Mouse (Mus musculus): ENCODE measurements at regions not wholly inside any gene's neighbourhood (a gene's known extent, or its start where the extent isn't known, plus 50 kb on each side); places are given as distances from the start of the nearest gene placed in this dataset.

DNA sequence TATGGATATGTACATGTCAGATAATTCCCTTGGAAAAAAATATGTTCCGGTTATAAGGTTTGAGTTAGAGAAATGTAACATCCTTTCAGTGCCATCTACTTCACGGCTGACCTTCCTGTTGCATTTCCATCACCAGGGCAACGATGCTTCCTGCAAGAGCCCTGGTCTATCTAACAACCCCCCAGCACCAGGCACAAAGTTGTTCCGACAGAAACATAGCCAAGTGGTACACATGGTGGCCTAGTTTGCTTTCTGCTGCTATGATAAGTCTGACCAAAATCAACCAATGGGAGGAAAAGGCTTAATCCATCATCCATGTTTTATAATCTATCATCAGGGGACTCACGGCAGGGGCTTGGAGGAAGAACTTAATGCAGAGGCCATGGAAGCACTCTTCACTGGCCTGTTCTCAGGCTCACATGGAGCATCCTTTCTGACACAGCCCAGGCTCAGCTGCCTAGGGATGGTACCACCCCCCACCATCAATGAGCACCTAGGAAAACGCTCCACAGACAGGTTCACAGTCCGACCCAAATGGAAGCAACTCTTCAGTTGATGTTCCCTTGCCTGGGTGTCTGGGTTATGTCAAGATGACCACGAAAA is 372.2 kb downstream of the Cbln4 start:
- no peak for DNase-seq

DNA sequence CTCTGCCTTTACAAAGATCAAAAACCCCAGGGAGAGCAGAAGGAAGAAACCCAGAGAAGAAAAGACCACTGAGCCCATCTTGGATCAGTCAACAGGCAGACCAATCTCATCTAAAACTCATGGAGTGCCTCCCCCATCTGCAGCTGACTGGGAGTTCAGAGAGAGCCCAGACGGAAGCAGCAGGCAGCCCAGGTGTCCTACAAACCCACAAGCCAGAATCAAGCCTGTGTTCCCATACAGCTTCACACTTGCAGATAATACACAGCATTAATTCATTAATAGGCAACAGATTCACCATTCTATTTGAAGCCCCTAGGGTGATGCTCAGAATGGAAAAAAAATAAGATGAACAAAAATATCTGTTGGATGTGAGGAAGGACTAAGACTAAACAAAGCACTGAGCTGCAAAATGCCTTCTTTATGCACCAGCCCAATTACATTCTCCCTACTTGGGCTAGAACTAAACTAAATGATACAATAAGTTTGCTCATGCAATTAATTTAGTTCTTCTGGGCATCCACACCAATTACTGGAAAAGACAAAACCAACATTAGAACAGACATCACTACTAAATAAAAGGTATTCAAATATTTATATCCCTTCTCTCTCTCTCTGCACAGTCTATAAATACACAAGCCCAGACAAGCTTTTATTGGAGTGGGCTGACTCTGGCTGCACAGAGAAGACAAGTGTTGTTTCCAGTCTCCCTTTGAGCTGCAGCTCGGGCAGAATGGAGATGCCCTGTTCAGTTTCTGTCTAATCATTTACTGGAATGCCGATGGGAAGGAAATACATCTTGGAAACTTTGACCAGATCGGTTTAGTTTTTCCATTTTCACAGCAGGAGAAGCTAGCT is 374.2 kb downstream of the Cbln4 start:
- DNase-seq, result no peak

DNA sequence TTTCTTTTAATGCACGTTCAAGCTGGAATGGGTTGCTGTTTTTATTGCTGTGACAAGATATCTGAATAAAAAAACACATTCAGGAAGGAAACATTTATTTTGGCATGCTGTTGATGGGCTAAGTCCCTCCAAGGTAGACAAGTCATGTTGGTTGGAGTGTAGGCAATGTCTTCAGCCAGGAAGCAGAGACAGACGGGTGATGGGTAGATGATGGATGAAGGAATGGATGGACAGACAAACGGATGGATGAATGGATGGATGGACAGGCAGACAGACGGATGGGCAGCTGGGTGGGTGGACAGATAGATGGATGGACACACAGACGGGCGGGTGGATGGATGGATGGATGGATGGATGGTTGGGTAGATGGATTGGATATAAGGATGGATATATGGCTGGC is 380.7 kb downstream of the Cbln4 start:
- no peak for DNase-seq

DNA sequence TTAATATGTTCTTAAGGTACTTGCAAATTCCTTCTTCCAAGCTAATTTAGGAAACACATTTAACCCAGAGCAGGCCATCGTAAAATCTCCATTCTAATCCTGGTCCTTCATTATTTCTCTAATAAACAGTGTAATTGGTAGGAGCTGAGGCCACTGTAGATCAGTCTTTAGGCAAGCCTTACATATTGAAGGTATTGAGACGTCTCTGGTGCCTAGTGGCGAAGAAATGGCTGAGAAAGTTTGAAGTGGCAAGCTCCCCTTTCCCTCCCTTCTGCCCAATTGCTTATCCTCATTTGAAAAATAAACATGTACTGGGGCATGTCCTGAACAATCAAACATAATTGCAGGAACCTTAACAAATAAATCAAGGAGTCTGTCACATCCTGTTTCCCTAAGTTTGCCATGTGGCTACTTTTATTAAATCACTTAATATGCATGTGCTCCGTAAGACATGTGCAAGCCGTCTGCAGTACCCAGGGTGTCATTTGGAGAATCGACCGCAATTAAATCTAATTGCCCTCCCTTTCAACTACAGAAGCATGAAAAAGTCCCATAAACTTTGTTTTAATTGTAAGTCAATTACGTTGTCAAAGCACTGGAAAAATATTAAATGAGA is 381.3 kb downstream of the Cbln4 start:
- no peak for DNase-seq

DNA sequence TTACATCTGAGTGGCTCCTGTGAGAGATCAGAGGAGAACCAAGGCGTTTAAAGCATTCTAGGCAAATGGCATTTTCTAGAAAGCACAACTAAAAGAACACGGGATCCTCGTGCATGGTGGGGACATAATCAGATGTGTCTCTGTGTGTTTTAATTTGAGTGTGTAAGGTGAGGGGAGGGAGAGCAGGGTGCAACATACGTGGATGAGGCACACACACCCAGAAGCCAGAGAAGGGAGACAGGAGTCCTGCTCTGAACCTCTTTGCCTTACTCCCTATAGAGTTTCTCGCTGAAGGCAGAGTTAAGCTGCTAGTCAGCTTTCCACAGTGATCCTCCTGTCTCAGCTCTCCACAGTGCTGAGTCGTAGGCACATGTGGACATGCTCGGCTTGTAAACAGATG is 386.1 kb downstream of the Cbln4 start:
- DNase-seq, result no peak

DNA sequence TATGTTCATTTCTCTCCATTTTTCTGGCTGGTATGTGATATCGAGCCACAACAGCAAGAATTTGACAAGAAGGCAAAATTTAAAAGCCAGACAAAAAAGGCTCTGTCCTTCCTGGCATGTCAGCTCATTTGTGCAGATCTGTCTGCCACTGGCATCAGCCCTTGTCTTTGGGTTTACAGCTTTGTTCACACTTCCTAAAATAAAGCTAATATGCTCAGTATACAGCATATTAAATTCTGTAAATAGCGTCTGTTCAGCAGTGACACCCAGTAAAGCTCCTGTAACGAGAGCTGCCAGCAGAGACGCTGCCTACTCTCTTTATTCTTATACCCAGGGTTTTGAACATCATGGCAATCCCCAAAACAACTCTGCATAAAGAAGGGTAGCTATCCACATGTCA is 401.5 kb downstream of the Cbln4 start:
- DNase-seq, result no peak

DNA sequence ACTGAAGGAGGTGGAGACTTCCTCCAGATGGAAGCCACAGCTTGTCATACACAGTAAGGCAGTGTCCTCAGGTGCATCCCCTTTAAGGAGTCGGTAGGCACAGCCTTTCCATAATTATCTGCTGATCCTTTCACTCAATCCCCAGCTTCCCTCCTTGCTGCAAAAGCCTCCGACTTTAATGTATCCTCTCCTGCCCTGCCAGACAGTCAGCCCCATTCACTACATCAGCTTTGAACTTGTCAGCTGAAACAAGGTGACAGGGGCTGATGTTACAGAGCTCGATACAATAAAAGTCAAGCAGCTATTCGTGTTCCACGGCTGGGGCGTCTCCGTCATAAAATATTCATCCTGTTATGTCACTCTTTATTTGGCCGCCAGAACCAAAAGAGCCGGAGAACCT is 402.8 kb downstream of the Cbln4 start:
- no peak for DNase-seq

DNA sequence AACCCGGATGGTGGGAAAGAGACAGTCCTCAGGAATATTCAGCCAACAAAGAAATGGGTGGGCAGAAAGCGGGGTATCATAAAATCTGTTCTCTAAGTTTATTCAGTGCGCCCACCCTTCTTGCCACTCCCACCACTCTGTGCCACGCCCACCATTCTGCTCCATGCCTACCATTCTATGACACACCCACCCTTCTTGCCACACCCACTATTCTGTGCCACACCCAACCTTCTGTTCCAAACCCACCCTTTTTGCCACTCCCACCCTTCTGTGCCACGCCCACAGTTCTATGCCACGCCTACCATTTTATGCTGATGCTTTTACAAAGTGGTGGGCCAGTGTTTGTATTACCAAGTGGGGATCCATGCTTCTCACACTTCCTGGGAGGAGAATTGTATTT is 404.3 kb downstream of the Cbln4 start:
- DNase-seq, result no peak

DNA sequence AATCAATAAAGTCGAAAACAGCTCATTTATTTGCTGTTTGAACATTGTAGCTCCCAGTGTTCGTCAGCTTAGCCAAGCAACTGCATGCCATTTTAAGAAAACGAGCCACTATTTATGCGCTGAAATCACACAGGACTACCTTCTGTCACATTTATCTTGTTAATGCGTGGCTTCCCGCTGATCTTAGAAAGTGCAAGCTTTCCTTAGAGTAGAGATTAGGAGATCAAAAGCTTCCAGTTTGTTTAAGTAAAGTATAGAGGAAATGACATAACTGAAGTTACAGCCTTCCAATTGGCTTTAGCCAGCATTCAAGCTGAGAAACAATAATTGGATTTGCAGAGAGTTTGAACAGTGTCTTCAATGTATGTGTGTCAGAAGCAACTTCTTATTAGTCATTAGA is 406.4 kb downstream of the Cbln4 start:
- no peak for DNase-seq

DNA sequence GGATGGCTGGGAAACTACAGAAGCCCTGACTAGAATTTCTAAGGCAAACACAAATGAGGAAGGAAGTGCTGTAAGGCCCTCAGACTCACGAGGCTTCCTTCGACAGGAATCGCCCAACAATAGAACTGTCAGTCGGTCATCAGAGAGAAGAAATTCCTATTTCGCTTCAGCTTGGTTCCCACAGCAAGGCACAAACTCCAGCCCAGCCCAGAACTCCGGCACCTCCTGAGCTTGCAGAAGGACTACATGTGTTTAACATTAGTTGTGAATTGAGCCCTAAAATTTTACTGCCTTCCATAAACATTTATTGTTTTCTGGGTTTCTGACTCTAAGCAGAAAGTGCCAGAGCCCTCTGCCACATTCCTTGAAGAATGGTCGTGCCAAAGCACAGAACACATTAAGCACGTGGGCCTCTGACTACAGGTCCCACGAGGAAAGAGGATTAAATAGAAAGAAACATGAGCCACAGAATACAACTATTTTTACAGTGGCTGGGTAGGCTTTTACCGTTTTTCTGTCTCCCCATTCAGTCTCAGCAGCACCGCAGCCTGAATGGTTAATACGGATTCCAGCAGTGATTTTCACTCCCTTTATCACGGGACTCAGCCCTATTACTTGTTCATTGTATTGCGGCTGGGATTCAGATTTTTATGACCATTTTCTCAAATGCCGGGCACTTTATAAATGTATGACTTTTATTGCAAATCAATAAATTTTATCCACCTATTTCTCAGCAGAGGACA is 409.7 kb downstream of the Cbln4 start:
- DNase-seq, result no peak

DNA sequence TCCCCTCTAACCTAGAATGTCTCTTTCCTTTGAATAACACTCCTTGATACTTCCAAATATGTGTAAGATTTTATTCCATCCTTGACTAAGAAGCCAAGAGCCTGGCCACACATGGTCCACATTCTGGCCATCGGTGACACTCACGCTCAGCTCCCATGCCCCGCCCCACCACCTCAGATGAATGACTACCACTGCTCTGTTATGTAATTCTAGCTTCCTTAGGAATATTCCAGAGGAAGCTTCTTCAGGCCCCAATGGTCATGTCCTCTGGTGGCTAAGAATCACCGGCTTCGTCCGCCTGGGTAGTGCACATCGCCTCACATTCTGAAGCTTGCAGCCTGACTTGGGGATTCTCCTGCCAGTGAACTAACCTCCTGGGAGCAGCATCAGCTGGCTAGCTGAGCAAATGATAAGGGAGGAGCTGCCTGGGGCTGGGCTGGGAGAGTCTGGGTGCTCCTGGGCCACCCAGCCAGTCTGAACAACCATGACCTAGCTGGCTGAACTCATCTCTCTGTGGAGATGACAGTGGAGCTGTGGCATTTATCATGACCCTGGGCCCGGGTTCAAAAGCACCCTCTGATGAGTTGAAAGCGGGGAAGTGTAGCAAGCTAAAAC is 413.1 kb downstream of the Cbln4 start:
- no peak for DNase-seq

DNA sequence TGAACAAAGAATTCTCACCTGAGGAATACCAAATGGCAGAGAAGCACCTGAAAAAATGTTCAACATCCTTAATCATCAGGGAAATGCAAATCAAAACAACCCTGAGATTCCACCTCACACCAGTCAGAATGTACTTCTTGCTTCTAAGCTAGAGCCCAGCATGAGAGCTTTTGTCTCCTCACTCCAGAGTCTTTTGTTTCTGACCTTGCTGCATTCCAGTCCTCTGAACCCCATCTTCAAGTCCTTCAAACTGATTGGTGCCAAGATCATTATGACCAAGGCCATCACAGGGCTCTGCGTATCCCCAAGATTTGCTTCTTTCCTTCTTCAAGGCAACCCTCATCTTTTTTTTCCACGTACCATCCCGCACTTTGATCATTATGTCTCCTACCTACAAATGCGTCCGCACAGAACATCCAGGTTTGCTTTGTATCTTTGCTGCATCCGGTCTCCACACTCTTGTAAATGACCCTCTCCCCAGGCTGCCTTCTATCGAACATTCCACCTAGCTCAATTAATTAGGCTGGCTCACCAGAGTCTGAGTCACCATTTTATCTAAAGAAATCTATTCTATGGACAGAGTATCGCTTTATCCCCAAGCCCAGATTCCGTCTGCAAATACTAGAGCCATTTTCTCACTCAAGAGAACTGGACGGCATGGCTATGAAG is 414.9 kb downstream of the Cbln4 start:
- no peak for DNase-seq

DNA sequence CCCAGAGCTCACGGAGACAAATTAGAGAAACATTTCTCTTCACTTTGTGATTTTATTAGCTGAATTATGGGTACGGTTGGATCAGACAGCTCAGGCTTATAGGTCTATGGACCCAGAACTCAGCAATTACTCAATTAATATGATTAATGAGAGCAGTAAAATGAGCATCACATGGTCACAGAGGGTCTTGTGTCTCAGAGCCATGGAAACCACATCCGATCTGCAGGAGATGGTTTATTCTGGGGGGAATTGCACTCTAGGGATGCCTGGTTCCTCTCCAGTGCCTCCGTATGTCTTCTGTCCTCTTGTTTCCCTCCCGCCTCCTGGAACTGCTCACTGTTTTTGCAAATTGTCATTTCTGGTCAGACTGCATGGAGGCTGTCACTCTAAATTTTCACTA is 422.6 kb downstream of the Cbln4 start:
- no peak for DNase-seq

DNA sequence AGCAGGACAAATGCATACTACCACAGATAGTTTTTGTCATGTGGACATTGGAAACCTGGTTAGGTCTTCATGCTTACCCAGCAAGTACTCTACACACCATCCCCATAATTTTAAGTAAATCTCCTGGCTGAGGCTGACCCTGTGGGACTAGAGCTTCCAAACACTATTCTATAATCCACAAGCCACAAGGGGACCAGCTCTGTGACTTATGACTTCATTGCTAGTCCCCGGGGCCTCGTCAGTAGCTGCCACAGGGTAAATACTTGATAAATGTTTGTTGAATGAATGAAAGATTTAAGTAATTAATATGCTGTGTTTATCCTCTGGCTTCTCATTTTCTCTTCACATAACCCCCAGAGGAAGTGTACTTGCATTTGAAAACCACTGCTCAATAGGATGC is 423.0 kb downstream of the Cbln4 start:
- DNase-seq, result no peak

DNA sequence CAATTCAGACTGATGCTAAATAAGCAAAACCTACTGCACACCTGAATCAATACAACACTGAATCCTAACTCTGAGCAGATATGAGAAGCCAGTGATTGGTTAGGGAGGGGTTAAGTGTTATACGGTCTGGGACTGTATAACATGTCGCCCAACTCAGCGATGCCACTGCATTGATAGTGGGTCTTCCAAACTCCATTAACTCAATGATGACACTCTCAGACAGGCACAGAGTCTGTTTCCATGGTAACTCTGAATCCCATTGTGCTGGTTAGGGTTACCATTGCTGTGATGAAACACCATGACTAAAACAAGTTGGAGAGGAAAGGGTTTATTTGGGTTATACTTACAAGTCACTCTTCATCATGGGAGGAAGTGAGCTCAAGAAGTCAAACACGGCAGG is 424.5 kb downstream of the Cbln4 start:
- no peak for DNase-seq

DNA sequence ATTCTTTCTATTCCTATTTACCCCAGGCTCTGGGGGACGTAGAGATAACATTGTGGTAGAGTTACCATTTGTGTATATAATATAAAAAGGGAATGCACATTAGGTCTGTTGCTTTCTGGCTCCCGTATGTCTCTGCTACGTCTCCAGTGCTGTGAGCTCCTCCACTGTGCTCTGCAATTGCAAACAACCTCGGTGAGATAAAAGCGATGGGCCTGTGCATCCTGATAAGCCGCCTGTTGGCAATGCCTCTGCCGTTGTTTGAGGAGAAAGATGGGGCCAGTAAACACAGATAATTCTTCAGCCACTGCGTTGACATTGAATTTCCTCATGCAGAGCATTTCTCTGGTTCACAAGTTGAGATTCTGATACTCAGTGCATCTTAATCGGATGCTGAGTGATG is 424.9 kb downstream of the Cbln4 start:
- DNase-seq, result no peak

DNA sequence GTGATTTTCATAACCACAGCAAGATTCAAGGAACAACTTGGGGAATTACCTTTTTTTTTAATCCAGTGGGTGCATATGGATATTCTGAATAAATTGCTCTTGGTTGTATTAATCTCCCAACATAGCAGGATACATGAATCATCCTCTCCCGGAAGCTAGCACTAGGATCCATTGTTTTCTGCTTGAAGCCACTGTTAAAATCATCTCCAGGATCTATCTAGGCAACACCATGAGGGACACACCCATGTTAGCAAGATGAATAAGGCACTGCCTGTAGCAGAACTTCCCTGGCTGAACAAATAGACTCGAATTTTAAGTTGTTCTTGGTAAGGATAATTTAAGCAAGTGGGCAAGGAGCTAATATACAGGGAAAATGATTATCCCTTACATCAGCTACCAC is 427.8 kb downstream of the Cbln4 start:
- no peak for DNase-seq

DNA sequence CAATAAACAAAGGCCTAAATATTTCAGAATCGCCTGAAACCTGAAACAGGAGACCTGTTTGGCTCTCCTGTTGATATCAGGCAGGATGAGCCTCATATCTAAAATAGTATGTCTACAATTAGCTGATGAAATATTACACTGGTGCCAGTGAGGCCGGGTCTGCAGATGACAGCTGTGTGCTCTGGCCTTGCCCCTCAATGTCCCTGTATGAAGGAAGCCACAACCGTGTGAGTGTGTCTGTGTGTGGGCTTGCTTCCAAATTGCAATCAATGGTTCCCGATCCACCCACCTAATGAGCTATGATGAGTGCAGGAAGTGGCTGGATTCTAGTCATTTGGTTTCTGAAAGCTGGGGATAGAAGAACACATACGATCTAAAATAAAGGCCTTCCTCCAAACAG is 438.2 kb downstream of the Cbln4 start:
- no peak for DNase-seq

DNA sequence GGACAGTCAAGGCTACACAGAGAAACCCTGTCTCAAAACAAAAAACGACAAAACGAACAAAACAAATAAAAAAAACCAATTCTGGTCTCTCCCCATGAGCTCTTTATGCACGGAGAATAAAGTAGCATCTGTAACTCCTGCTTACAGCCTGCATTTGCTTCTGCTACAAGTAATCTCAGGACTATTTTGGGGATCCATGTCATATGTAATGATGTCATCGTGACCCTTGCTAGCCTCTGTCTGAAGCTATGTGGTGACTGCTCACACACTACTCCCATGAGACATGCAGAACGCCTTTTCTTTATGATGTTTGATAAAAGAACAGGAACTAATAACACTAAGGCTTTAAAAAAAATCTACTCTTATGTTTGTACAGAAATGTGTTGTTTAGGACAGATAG is 448.0 kb downstream of the Cbln4 start:
- DNase-seq, result no peak

DNA sequence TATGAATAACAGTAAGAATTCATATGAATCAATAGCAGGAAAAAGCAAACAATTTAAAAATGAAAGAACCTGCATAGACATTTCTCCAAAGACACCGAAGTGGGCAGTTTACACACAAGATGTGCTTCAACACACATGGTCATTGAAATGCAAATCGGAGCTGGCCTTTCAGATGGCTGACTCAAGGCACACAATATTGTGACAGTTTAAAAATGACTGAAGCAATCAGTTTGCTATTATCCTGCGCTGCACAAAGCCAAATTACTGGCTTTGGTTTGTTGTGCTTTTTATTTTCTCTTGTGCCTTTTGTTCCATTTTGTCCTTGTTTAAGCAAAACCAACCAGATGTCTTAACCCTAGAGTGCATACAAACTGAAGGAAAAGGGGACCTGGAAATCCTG is 449.4 kb downstream of the Cbln4 start:
- no peak for DNase-seq

DNA sequence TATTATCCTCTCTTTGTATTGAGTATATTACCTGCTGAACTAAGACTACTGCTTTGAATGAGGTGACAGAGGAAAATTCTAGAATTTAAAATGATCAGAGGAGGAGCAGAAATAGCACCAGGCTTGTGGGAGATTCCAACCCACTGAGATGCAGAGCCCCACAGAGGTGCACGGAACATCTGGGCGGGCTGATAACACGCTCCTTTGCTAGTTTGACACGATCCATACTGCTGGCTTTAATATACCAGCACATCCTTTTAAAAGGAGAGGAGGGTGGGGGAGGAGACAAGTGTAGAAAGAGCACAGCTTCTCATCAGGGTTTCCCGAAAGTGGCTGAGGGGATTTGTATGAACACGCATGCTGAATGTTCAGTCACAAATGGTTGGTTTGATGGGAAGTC is 451.0 kb downstream of the Cbln4 start:
- DNase-seq, result no peak

DNA sequence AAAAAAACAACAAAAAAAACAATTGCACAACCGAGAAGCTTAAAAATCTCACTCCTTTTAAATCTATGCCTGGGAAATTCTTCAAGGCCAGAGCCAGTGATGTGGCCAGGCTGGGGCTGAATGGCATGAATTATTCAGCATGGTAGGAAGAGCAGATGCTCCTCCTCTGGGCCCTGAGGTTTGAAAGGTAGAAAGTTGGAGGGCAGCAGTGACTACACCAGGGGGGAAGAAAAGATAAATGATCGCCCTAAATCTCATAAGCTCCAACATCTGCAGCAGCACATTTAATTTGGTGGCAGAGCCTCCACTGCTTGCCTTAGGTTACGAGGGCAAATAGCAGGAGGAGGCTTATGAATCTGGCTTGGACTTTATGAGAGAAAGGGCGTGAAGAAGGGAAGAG is 455.1 kb downstream of the Cbln4 start:
- no peak for DNase-seq

DNA sequence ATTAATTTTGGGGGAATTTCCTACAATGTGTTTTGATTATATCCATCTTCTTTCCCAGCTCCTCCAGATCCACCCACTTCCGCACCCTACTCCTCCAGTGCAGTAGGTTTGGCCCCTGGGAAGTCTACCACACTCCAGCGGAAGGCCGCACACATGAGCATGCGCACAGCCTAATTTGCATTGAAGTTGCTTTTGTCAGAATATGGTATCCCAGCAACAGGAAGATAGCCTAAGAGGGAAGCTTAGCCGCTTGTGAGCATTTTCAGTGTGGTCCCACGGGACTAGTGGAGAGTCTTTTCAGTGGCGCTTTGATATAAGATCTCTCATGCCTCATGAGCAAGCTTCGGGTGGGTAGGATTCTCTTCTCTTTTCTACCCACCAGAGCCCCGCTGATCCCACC is 455.6 kb downstream of the Cbln4 start:
- DNase-seq, result no peak

Data from cerebellum, adult 11 months (tissue).